Mouse (Mus musculus) heart, adult 10 weeks (tissue): ENCODE measurements around the gene Ces3b. TPM values are rescaled to one million over a fixed set of nuclear protein-coding genes. Genes with fewer than 3 reads are reported as not detected.

Experiments
- polyA plus RNA-seq: library from polyadenylated mRNA; stranded (reverse); fragments of 350-450 nt; fragmentation: Illumina TruSeq; extraction: RNeasy Lipid Tissue Mini Kit (QIAGEN cat#74804); gene quantifications from one replicate; pipeline ENCODE4 v1.2.3, GENCODE M21; 2014; ENCODE audit warnings: low read depth, low replicate concordance

The Ces3b gene
- polyA plus RNA-seq = 0.58 TPM

GRCm38 (mm10) chr8:105083449-105084050, at the start of gene Ces3b:
TSS of gene Ces3b (plus strand) at chr8:105083753.

GRCm38 (mm10) chr8:105048371-105048854, 35.1 kb upstream of the Ces3b start, which contains the start of gene Ces3a:
TSS of gene Ces3a (plus strand) at chr8:105048601.

GRCm38 (mm10) chr8:105131509-105131908, 48.0 kb downstream of the Ces3b start, which contains the start of gene Ces4a:
TSS of gene Ces4a (plus strand) at chr8:105131800.

Other genes with a start within 250 kb of the Ces3b start
- gene Ces2c, start 236.7 kb upstream of the Ces3b start, polyA plus RNA-seq = not detected
- gene Ces2e, start 157.5 kb upstream of the Ces3b start, polyA plus RNA-seq = 2.0 TPM
- gene Ces2f, start 136.4 kb upstream of the Ces3b start, polyA plus RNA-seq = not detected
- gene Ces2g, start 122.0 kb upstream of the Ces3b start, polyA plus RNA-seq = 2.8 TPM
- not detected for gene Ces2h, start 82.9 kb upstream of the Ces3b start, polyA plus RNA-seq
- 0.42 TPM for gene Ces3a, start 35.2 kb upstream of the Ces3b start, polyA plus RNA-seq
- not detected for gene Ces4a, start 48.0 kb downstream of the Ces3b start, polyA plus RNA-seq
- 22.1 TPM for gene Cbfb, start 86.9 kb downstream of the Ces3b start, polyA plus RNA-seq
- 18.1 TPM for gene D230025D16Rik, start 141.4 kb downstream of the Ces3b start, polyA plus RNA-seq
- 4.2 TPM for gene B3gnt9, start 171.4 kb downstream of the Ces3b start, polyA plus RNA-seq
- 3.1 TPM for gene Tradd, start 180.9 kb downstream of the Ces3b start, polyA plus RNA-seq
- 2.7 TPM for gene Fbxl8, start 180.9 kb downstream of the Ces3b start, polyA plus RNA-seq
- gene Hsf4, start 186.0 kb downstream of the Ces3b start, polyA plus RNA-seq = 5.8 TPM
- 30.7 TPM for gene Nol3, start 192.4 kb downstream of the Ces3b start, polyA plus RNA-seq
- gene 4931428F04Rik, start 206.1 kb downstream of the Ces3b start, polyA plus RNA-seq = 2.0 TPM
- gene Exoc3l, start 212.3 kb downstream of the Ces3b start, polyA plus RNA-seq = 7.5 TPM
- gene E2f4, start 213.9 kb downstream of the Ces3b start, polyA plus RNA-seq = 31.1 TPM
- gene Elmo3, start 221.8 kb downstream of the Ces3b start, polyA plus RNA-seq = 1.9 TPM
- 0.60 TPM for gene Lrrc29, start 242.5 kb downstream of the Ces3b start, polyA plus RNA-seq
- gene Tmem208, start 242.6 kb downstream of the Ces3b start, polyA plus RNA-seq = 38.9 TPM